Mouse (Mus musculus) E14TG2a.4 (cell line): Measurements from ENCODE around the gene Pglyrp1.

Experiments
- CTCF ChIP-seq: conservative IDR thresholded peaks from 2 replicates; pipeline ENCODE4 v1.5.1; 2014; ENCODE audit warnings: low read length
- NANOG ChIP-seq: IDR thresholded peaks from 2 replicates; pipeline ENCODE4 v1.6.1; 2014; ENCODE audit warnings: borderline replicate concordance, low read length, mixed read lengths

DNA sequence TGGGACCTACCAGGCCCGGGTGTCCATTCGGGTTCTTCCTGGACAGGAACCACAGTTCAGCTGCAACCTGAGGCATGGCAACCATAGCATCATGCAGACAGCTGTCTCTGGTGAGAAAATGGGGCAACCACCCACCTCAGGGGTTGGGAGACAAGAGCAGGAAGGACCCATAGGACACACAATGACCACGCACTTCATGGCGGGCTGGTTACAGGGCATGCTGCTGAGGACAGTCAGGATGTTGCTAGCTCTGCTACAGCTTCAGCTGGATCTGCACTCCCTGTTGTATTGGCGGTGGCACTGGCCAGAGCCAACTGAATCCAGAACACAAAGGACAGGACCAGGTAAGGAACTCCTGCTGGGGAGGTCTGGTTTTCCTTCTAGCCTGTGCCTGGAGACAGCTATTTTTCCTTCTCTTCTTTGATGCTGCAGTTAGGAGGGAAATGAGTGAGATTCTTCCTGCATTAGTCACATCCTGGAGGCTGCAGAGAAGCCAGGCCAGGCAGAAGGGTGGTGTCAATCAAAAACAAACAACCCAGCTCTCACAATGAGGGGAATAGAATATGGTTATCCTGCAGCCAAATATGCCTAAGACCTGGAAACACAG is 12.7 kb upstream of the Pglyrp1 start:
- no peak for TF ChIP-seq CTCF
- no peak for TF ChIP-seq NANOG
